Comparison of ENCODE assay signal across 16 mouse cellular contexts in genomic region chr8:76346832-76347231, GRCm38 (mm10).
DNase-seq lines count a peak whose midpoint lies in the region; ATAC-seq lines count a peak whose summit lies in the region.
"Had no signal": no experiment of that assay in that cellular context is flagged by ENCODE, and none has a peak within 500 bp of the region (broad histone marks: within the 10 kb centered on the region; RNA-seq: fewer than 3 reads in every experiment).

No protein-coding gene starts in this region.

- intact Hi-C loops in heart, postnatal 25 days (cut with DNase I) = no loop called here

- ATAC-seq in kidney, embryonic 15.5 days (replicated peaks; ENCODE audit: low FRiP score) = no peak
- ATAC-seq: intestine, embryonic 16.5 days; liver, embryonic 12.5 days; lung, postnatal 0 days had no signal

- no peaks in the 10 kb centered on the region for H3K36me3 ChIP-seq in kidney, embryonic 15.5 days
- H3K36me3 ChIP-seq: liver, embryonic 12.5 days; midbrain, embryonic 12.5 days had no signal

- no peak overlapping the region for H3K27ac ChIP-seq in kidney, embryonic 15.5 days
- H3K27ac ChIP-seq: liver, embryonic 12.5 days; midbrain, embryonic 12.5 days had no signal

- WGBS in kidney, embryonic 15.5 days = 96% methylated on average over 1 of the region's 1 CpGs

- H3K4me2 ChIP-seq in kidney, embryonic 15.5 days = no peak overlapping the region
- H3K4me2 ChIP-seq: liver, embryonic 12.5 days; midbrain, embryonic 12.5 days had no signal

- no peaks in the 10 kb centered on the region for H3K4me1 ChIP-seq in kidney, embryonic 15.5 days
- H3K4me1 ChIP-seq: liver, embryonic 12.5 days; midbrain, embryonic 12.5 days had no signal

- no peaks in the 10 kb centered on the region for H3K9me3 ChIP-seq in kidney, embryonic 15.5 days (replicated peaks)
- H3K9me3 ChIP-seq: liver, embryonic 12.5 days; midbrain, embryonic 12.5 days had no signal

- peak; percentile 91 for DNase-seq in cerebellum, postnatal 10 days
- DNase-seq in cerebellum, adult 9-10 months = no peak
- DNase-seq in heart, adult 18-20 months = peak; percentile 37 to 38
- DNase-seq in heart, postnatal 25 days (ENCODE audit: low spot score) = no peak
- DNase-seq in kidney, adult 9 months = peak; percentile 9
- peak; percentile 16 for DNase-seq in brain, adult 2 months (ENCODE audit: low read depth, low spot score)
- no peak for DNase-seq in c-Kit-positive CD71-positive TER-119-positive erythroid progenitor cells, embryonic 14.5 days (ENCODE audit: low spot score)
- DNase-seq: adrenal gland, adult 8-10 months; kidney, postnatal 36 days; right cerebral cortex, postnatal 25 days had no signal

- H3K4me3 ChIP-seq in kidney, embryonic 15.5 days (replicated peaks) = no peak overlapping the region
- H3K4me3 ChIP-seq: erythroblast, embryonic 14.5 days; liver, embryonic 12.5 days; midbrain, embryonic 12.5 days had no signal

- H3K27me3 ChIP-seq in kidney, embryonic 15.5 days = no peaks in the 10 kb centered on the region
- H3K27me3 ChIP-seq: liver, embryonic 12.5 days; midbrain, embryonic 12.5 days had no signal

- no peak overlapping the region for H3K9ac ChIP-seq in kidney, embryonic 15.5 days
- H3K9ac ChIP-seq: liver, embryonic 12.5 days; midbrain, embryonic 12.5 days had no signal

Comparison
In these comparisons a context has a peak if more than half of its experiments do, and no peak if none do; other contexts are left out.
1. DNase-seq: peak in cerebellum, postnatal 10 days (2 of 2), heart, adult 18-20 months (2 of 2), kidney, adult 9 months (single experiment) and brain, adult 2 months (single experiment); none in cerebellum, adult 9-10 months (single experiment), heart, postnatal 25 days (single experiment) and c-Kit-positive CD71-positive TER-119-positive erythroid progenitor cells, embryonic 14.5 days (single experiment).